In the genomic region with DNA sequence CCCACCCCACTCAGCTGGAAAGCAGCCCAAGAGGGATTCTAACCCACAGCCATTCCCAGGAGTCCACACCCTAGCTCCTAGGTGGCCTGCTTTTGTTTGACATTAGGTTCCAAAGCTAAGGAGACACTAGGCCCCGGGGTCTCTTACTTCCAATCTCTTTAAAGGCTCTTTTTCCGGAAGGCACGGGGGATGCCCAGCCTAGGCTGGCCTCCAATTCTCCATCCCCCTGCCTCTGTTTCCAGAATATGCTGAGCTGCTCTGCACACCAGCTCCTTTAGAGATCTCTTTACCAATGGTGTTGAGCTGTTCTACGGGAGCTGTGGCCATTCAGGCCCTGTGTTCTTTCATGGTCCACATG, we compare ENCODE assay signal across 8 mouse cellular contexts. TPM values are rescaled to one million over a fixed set of nuclear protein-coding genes. Genes with fewer than 3 reads are reported as not detected.
A peak's percentile ranks its signal among the peaks of the same experiment; 100 is the strongest.
DNase-seq lines count a peak whose midpoint lies in the region; ATAC-seq and TF ChIP-seq lines count a peak whose summit lies in the region.

No protein-coding gene starts in this region.

- intact Hi-C loops in left cerebral cortex, adult 2 months (cut with DNase I), result no loop called here

- no peak for TF ChIP-seq POLR2A in embryonic fibroblast, embryonic 13.5 days (IDR thresholded peaks at IDR 0.05; ENCODE audit: low read depth, low read length)

- TF ChIP-seq CTCF in left cerebral cortex, adult 2 months (IDR thresholded peaks at IDR 0.05), result no peak
- TF ChIP-seq CTCF in embryonic fibroblast, embryonic 13.5 days (IDR thresholded peaks at IDR 0.05; ENCODE audit: borderline replicate concordance, insufficient read depth, low read length), result no peak

- peak overlapping the region; percentile 70 for H3K4me3 ChIP-seq in left cerebral cortex, adult 2 months
- peak overlapping the region; percentile 21; the same call in 1 of the 2 replicates for H3K4me3 ChIP-seq in embryonic fibroblast, embryonic 13.5 days (ENCODE audit: insufficient read depth, low read length)
- peak overlapping the region; percentile 64 for H3K4me3 ChIP-seq in limb, embryonic 11.5 days (ENCODE audit: low read depth, low read length)
- peak overlapping the region; percentile 77 for H3K4me3 ChIP-seq in neural tube, embryonic 15.5 days (replicated peaks)

- ATAC-seq in limb, embryonic 11.5 days (ENCODE audit: insufficient number of reproducible peaks, low FRiP score, low TSS enrichment, low read depth), result no peak
- ATAC-seq in neural tube, embryonic 15.5 days (ENCODE audit: low FRiP score), result no peak
- no peak for ATAC-seq in megakaryocyte progenitor cell, adult 5-6 weeks (replicated peaks; ENCODE audit: poor library complexity)

- H3K27ac ChIP-seq in left cerebral cortex, adult 2 months, result peak overlapping the region; percentile 3
- no peak overlapping the region for H3K27ac ChIP-seq in embryonic fibroblast, embryonic 13.5 days (ENCODE audit: insufficient read depth, low read length)
- H3K27ac ChIP-seq in limb, embryonic 11.5 days (replicated peaks; ENCODE audit: low read depth, low read length), result peak overlapping the region; percentile 45; the same call in 1 of the 2 replicates
- peak overlapping the region; percentile 86; the same call in 1 of the 2 replicates for H3K27ac ChIP-seq in neural tube, embryonic 15.5 days (replicated peaks)

- H3K4me2 ChIP-seq in limb, embryonic 11.5 days (ENCODE audit: low read depth, severe bottlenecking), result peak overlapping the region; percentile 95
- peak overlapping the region; percentile 85 for H3K4me2 ChIP-seq in neural tube, embryonic 15.5 days

- H3K4me1 ChIP-seq in embryonic fibroblast, embryonic 13.5 days (ENCODE audit: control insufficient read depth, insufficient read depth, low read length), result peaks cover 4% of the 10 kb centered on the region; the same call in 1 of the 2 replicates
- 0 out of 2 replicates have a peak, but pooled peaks cover 11% of the 10 kb centered on the region for H3K4me1 ChIP-seq in limb, embryonic 11.5 days (ENCODE audit: control insufficient read depth, insufficient read depth, low read length)
- H3K4me1 ChIP-seq in neural tube, embryonic 15.5 days, result peaks cover 63% of the 10 kb centered on the region

- H3K9ac ChIP-seq in limb, embryonic 11.5 days (ENCODE audit: low read length), result no peak overlapping the region
- peak overlapping the region; percentile 85 for H3K9ac ChIP-seq in neural tube, embryonic 15.5 days (replicated peaks)

- H3K9me3 ChIP-seq in limb, embryonic 11.5 days (ENCODE audit: control insufficient read depth, low read length), result no peaks in the 10 kb centered on the region
- H3K9me3 ChIP-seq in neural tube, embryonic 15.5 days (replicated peaks), result no peaks in the 10 kb centered on the region

- H3K27me3 ChIP-seq in limb, embryonic 11.5 days (ENCODE audit: control insufficient read depth, insufficient read depth, low read length), result no peaks in the 10 kb centered on the region
- no peaks in the 10 kb centered on the region for H3K27me3 ChIP-seq in neural tube, embryonic 15.5 days (replicated peaks)

- 85% methylated on average over 4 of the region's 4 CpGs for WGBS in limb, embryonic 11.5 days
- 48% methylated on average over 4 of the region's 4 CpGs for WGBS in neural tube, embryonic 15.5 days

- no peak for DNase-seq in left cerebral cortex, adult 2 months (ENCODE audit: extremely low spot score in 1 of 2, low spot score in 2 of 2)
- DNase-seq in left cerebral cortex, adult 18-20 months (ENCODE audit: low spot score in 2 of 2), result no peak
- no peak for DNase-seq in limb, embryonic 11.5 days (ENCODE audit: low spot score)
- DNase-seq in ovary, postnatal 14 days (ENCODE audit: low spot score), result no peak
- DNase-seq in c-Kit-positive CD71-positive TER-119-positive erythroid progenitor cells, embryonic 14.5 days (ENCODE audit: low spot score), result no peak

- no peaks in the 10 kb centered on the region for H3K36me3 ChIP-seq in limb, embryonic 11.5 days (ENCODE audit: control insufficient read depth, insufficient read depth, low read length)
- H3K36me3 ChIP-seq in neural tube, embryonic 15.5 days, result peaks cover 7% of the 10 kb centered on the region; the same call in 1 of the 2 replicates

RNA-seq across cellular contexts. Expression of gene Cotl1, which starts 1.4 kb away (rescaled TPM):
- total RNA-seq in left cerebral cortex, adult 2 months (2021), result 10 to 100 TPM; 60.1 to 61.4 TPM
- total RNA-seq in left cerebral cortex, adult 18-20 months (2021), result 10 to 100 TPM; 67.0 to 69.6 TPM
- polyA plus RNA-seq in embryonic fibroblast, embryonic 13.5 days (2011; ENCODE audit: insufficient read length, low read depth, missing spikeins), result 27.0 and 35.5 TPM in 2 replicates
- 181 and 197 TPM in 2 replicates for polyA plus RNA-seq in limb, embryonic 11.5 days (2014; fragmentation: Nextera tagmentation; extraction: Ambion mirVana)
- 104 and 158 TPM in 2 replicates for polyA plus RNA-seq in neural tube, embryonic 15.5 days (2015; fragmentation: Nextera tagmentation; extraction: Ambion mirVana)
- 88.7 and 123 TPM in 2 replicates for total RNA-seq in megakaryocyte progenitor cell, adult 5-6 weeks (2015)
- total RNA-seq in megakaryocyte progenitor cell, adult 5-6 weeks (2017), result 101 and 127 TPM in 2 replicates

RNA-seq across cellular contexts. Expression of gene Klhl36, which starts 23.1 kb away (rescaled TPM):
- 1 to 10 TPM; 7.2 to 8.9 TPM for total RNA-seq in left cerebral cortex, adult 2 months (2021)
- total RNA-seq in left cerebral cortex, adult 18-20 months (2021), result 1 to 10 TPM; 7.7 to 8.8 TPM
- 1.6 and 2.1 TPM in 2 replicates for polyA plus RNA-seq in embryonic fibroblast, embryonic 13.5 days (2011; ENCODE audit: insufficient read length, low read depth, missing spikeins)
- polyA plus RNA-seq in limb, embryonic 11.5 days (2014; fragmentation: Nextera tagmentation; extraction: Ambion mirVana), result 5.3 and 6.6 TPM in 2 replicates
- polyA plus RNA-seq in neural tube, embryonic 15.5 days (2015; fragmentation: Nextera tagmentation; extraction: Ambion mirVana), result 16.5 and 17.4 TPM in 2 replicates
- 1.2 and 2.2 TPM in 2 replicates for total RNA-seq in megakaryocyte progenitor cell, adult 5-6 weeks (2015)
- 3.3 and 8.0 TPM in 2 replicates for total RNA-seq in megakaryocyte progenitor cell, adult 5-6 weeks (2017)

Comparison
In these comparisons a context has a peak if more than half of its experiments do, and no peak if none do; other contexts are left out.
1. H3K4me3 ChIP-seq: peak in every context shown above with its lines; median percentile 77 in neural tube, embryonic 15.5 days; 70 in left cerebral cortex, adult 2 months; 64 in limb, embryonic 11.5 days; 21 in embryonic fibroblast, embryonic 13.5 days.